In the genomic region with DNA sequence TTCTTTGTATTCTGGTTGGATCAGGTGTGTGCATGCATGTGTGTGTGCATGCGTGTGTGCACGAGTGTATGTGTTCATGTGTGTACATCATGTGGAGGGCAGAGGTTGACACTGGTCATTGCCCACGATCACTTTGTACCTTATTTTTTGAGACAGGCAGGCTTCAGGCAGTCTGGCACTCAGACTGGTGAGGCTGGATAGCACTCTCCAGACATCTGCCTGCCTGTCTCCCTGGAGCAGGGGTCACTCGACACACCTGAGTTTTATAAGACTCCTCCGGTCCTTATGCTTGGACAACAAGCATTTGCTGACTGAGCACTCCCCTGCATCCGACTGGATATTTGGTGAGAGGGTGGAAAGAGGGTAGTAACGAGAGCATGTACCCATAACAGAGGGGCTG, we compare ENCODE assay signal across 27 mouse cellular contexts. TPM values are rescaled to one million over a fixed set of nuclear protein-coding genes. Genes with fewer than 3 reads are reported as not detected.
DNase-seq lines count a peak whose midpoint lies in the region; ATAC-seq and TF ChIP-seq lines count a peak whose summit lies in the region.
"Had no signal": no experiment of that assay in that cellular context is flagged by ENCODE, and none has a peak within 500 bp of the region (broad histone marks: within the 10 kb centered on the region; RNA-seq: fewer than 3 reads in every experiment).

No protein-coding gene starts in this region.

- 81% methylated on average over 7 of the region's 7 CpGs for WGBS in limb, embryonic 14.5 days

- H3K36me3 ChIP-seq in limb, embryonic 14.5 days (ENCODE audit: control insufficient read depth, insufficient read depth, low read length): no peaks in the 10 kb centered on the region
- H3K36me3 ChIP-seq: forebrain, embryonic 15.5 days; G1E; heart, embryonic 15.5 days; limb, embryonic 15.5 days; liver, embryonic 15.5 days; midbrain, embryonic 10.5 days had no signal

- DNase-seq in heart, postnatal 4 days: peak; percentile 2
- no peak for DNase-seq in heart, adult 18-20 months
- DNase-seq in spleen, postnatal 4 days (ENCODE audit: low spot score in 2 of 2): peak; percentile 3 to 47
- no peak for DNase-seq in spleen, postnatal 14 days (ENCODE audit: low spot score in 2 of 2)
- DNase-seq in limb, embryonic 14.5 days (ENCODE audit: low spot score): no peak
- no peak for DNase-seq in adrenal gland, postnatal 14 days
- DNase-seq in embryo, embryonic 11 days: no peak
- DNase-seq: adrenal gland, adult 2 months; B cell, adult 2 months; cerebellum, adult 11-12 months; cerebellum, postnatal 10 days; gastrocnemius, postnatal 10 days; heart, adult 2 months; kidney, adult 2 months; kidney, postnatal 10 days; layer of hippocampus, postnatal 36 days; thymus, adult 2 months had no signal

- H3K9me3 ChIP-seq in limb, embryonic 14.5 days (ENCODE audit: control insufficient read depth, low read length): no peaks in the 10 kb centered on the region
- H3K9me3 ChIP-seq: forebrain, embryonic 15.5 days; G1E; heart, embryonic 15.5 days; limb, embryonic 15.5 days; liver, embryonic 15.5 days; midbrain, embryonic 10.5 days had no signal

- peaks cover 26% of the 10 kb centered on the region for H3K4me1 ChIP-seq in limb, embryonic 14.5 days (ENCODE audit: control insufficient read depth, insufficient read depth, low read length)
- H3K4me1 ChIP-seq: liver, embryonic 15.5 days had no signal

- H3K4me2 ChIP-seq in limb, embryonic 14.5 days (replicated peaks; ENCODE audit: low read depth, low read length, severe bottlenecking): 0 out of 2 replicates have a peak overlapping the region, but pooled peaks have one; percentile 4
- H3K4me2 ChIP-seq: forebrain, embryonic 15.5 days; heart, embryonic 15.5 days; liver, embryonic 15.5 days had no signal

- no peak for TF ChIP-seq POLR2A in limb, embryonic 14.5 days (IDR thresholded peaks at IDR 0.05; ENCODE audit: borderline replicate concordance, extremely low read depth, insufficient read depth, insufficient read length)

- no peaks in the 10 kb centered on the region for H3K27me3 ChIP-seq in limb, embryonic 14.5 days (ENCODE audit: control insufficient read depth, insufficient read depth, low read length)
- H3K27me3 ChIP-seq: CH12.LX; forebrain, embryonic 15.5 days; heart, embryonic 15.5 days; limb, embryonic 15.5 days; Patski had no signal

- no peak for ATAC-seq in limb, embryonic 14.5 days (ENCODE audit: low FRiP score, low read depth)
- ATAC-seq: midbrain, embryonic 16.5 days; Patski had no signal

- no peak overlapping the region for H3K27ac ChIP-seq in limb, embryonic 14.5 days (replicated peaks; ENCODE audit: low read depth, low read length)
- H3K27ac ChIP-seq: forebrain, embryonic 15.5 days; liver, embryonic 15.5 days; midbrain, embryonic 10.5 days; stomach, postnatal 0 days had no signal

- H3K4me3 ChIP-seq in limb, embryonic 14.5 days (replicated peaks; ENCODE audit: low read length): no peak overlapping the region
- H3K4me3 ChIP-seq: heart, adult 2 months; heart, embryonic 15.5 days; liver, embryonic 15.5 days; midbrain, embryonic 10.5 days had no signal

- no peak overlapping the region for H3K9ac ChIP-seq in limb, embryonic 14.5 days (ENCODE audit: low read depth, low read length, severe bottlenecking)
- H3K9ac ChIP-seq: forebrain, embryonic 15.5 days; heart, embryonic 15.5 days; limb, embryonic 15.5 days; liver, embryonic 15.5 days had no signal

RNA-seq across cellular contexts. Expression of gene Rftn2, which starts 3.6 kb away (rescaled TPM):
- total RNA-seq in heart, postnatal 4 days (2021): 10 to 100 TPM; 13.7 to 15.0 TPM
- total RNA-seq in heart, adult 18-20 months (2021): 10 to 100 TPM; 10.8 to 11.0 TPM
- polyA plus RNA-seq in limb, embryonic 14.5 days (2012; rRNA removed): 22.9 and 24.3 TPM in 2 replicates
- polyA plus RNA-seq in limb, embryonic 14.5 days (2014; fragmentation: Nextera tagmentation; extraction: Ambion mirVana): 27.0 and 29.6 TPM in 2 replicates
- 13.2 and 16.4 TPM in 2 replicates for total RNA-seq in adrenal gland, postnatal 14 days (2021)

RNA-seq across cellular contexts. Expression of gene Mars2, which starts 14.0 kb away (rescaled TPM):
- 1 to 10 TPM; 5.1 to 5.5 TPM for total RNA-seq in heart, postnatal 4 days (2021)
- total RNA-seq in heart, adult 18-20 months (2021): 1 to 10 TPM; 5.1 to 5.7 TPM
- 2.4 TPM in 2 replicates for polyA plus RNA-seq in limb, embryonic 14.5 days (2012; rRNA removed)
- 2.3 and 2.9 TPM in 2 replicates for polyA plus RNA-seq in limb, embryonic 14.5 days (2014; fragmentation: Nextera tagmentation; extraction: Ambion mirVana)
- 6.4 and 7.1 TPM in 2 replicates for total RNA-seq in adrenal gland, postnatal 14 days (2021)

Comparison
In these comparisons a context has a peak if more than half of its experiments do, and no peak if none do; other contexts are left out.
1. DNase-seq: peak in heart, postnatal 4 days (single experiment) and spleen, postnatal 4 days (2 of 2); none in heart, adult 18-20 months (0 of 2), spleen, postnatal 14 days (0 of 2), limb, embryonic 14.5 days (single experiment), adrenal gland, postnatal 14 days (single experiment) and embryo, embryonic 11 days (single experiment).